Mouse (Mus musculus) c-Kit-positive CD71-positive TER-119-negative erythroid progenitor cells, embryonic 14.5 days (primary cell): ENCODE measurements around the gene Zbtb7b.
A peak's percentile ranks its signal among the peaks of the same experiment; 100 is the strongest.
"Not testable (repeated sequence)": the region's sequence is repeated elsewhere in the genome, so short reads cannot be mapped to it uniquely, and the experiment has no call there.

Source experiments
- DNase-seq: peaks from one replicate; pipeline ENCODE4 v3.0.0-alpha.2; 2013; ENCODE audit warnings: low read depth

Zbtb7b gene

DNA sequence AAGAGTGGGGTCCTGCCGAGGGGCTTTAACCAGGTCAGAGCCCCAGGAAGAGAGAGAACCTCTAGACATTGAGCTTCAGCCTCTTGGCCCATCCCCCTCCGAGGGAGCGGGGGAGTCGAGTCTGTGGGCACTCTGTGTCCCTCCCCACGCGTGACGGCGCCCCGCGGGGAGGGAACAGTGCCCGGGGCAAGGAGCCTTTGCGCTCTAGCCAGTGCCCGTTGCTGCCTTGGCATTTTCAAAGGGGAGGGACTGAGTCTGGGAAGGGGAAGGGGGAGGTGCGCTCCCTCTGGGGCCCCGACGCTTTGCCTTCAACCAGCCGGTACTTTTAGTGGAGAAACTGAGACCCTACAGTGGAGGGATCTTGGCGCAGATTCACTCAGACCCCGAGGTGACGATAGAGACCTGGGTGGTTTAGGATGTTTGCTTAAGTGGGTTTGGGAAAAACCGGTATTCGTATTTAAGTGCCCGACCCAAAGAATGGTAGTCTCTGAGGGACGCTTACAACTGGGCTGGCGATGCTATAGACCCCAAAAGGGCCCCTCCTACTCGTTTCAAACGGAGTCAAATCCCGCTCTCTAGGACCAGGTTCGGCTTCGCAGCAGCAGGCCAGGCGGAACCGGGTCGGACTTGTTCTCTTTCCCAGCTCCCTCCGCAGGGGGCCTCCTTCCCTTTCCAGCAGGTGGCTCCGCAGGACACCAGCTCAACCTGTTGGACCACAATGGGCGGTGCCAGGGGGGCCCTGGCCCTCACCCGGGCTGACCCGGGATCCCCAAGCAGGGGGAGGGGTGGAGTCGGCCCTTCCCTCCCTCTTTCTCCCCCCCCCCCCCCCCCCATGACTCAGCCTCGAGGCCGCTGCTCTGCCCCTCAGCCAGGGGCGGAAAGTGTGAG, at the start of gene Zbtb7b:
Gene Zbtb7b (minus strand): TSS at position 771 of the 888 bp plus-strand sequence.
- peak; percentile 54 for DNase-seq

DNA sequence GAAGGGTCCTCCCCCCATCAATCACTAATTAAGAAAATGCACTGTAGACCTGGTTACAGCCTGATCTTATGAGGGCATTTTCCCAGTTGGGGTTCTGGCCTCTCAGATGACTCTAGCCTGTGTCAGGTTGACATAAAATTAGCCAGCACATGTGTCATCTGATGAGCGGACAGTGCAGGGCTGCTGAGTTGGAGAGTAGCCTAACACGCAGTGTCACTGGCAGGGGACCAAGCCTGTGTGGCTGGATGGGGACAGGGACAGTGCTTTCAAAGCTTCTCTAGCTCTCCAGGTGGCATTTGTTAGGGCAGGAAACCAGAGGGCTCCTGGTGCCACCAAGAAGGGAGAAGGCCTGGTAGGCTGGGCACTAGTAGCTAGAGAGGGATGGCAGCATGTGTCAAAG, 46.1 kb upstream of the Zbtb7b start:
- no peak for DNase-seq

DNA sequence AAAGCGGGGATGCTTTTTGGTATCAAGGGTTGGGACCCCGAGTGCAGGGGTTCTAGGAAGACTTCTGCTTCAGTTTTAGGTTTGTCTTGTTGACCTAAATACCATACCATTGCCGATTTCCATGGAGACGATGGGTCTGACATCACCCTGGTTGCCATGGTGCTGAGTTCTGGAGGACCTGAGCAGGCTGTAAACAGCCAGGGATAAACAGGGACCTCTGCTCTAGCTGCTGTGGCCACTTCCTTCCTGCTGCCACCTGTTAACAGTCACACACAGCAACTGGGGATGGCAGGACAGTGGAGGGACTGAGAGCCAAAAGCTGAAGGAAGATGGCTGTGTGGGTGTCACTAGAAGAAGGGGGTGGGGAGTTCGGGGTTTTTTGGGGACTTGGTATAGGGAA, 42.7 kb upstream of the Zbtb7b start:
- DNase-seq = no peak

DNA sequence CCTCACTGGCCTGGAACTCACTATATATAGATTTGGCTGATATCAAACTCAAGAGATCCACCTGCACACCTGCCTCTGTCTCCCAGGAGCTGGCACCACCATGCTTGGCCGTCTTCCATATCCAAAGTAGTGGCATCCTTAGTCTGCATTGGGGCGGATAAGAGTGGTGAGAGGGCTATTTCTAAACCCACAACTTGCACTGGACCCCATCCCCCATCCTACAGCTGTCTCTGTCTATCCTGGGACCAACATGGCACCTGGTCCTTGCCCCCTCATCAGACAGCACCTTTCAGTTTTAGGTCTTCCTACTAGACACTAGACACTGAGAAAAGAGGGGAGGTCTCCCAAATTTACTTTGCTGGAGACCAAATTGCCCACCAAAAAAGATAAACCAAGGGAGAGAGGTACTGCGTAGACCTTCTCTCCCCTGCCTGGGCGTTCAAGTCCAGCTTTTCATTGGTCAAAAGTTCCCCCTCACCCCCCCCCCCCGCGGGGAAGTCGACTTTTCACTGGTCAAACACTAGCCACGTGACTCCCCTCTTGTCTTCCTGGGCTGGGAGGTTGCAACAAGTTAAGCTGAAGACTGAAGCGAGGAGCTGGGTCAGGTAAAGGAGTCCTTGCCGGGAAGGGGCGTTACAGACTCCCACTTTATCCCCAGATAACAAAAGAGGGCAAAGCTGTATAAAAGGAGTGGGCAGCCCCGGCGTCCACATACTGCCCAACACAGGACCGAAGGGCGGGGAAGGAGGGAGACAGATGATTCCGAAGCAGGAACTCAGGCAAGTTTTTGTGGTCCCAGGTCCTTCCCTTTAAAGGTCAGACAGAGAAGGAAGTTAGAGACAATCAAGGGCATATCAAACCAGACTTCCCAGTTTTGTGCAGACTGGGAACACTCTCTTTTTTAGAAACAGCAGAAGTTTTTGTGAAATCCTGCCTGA, 41.9 kb upstream of the Zbtb7b start, which contains the start of gene Pbxip1:
Gene Pbxip1 (plus strand): TSS at position 531 of the 938 bp plus-strand sequence.
- DNase-seq = no peak

DNA sequence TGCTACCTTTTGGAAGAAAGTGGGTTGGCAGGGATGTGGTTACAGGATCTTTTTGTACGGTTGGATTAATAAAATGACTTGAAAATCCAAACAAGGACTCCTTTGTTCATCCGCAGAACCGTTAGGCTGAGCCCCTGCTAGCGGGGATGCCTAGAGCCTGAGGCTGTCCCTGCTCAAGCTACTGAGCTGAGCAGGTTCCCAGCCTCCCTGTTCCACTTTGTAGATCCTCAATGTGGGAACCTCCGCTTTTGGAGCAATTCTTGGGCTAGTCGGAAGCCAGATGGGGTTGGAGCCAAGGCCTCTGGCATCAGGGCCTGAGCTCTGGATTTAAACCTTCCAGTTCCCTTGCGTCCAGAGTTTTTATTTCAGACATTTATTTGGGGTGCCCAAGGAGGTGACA, 40.5 kb upstream of the Zbtb7b start:
- DNase-seq = no peak

DNA sequence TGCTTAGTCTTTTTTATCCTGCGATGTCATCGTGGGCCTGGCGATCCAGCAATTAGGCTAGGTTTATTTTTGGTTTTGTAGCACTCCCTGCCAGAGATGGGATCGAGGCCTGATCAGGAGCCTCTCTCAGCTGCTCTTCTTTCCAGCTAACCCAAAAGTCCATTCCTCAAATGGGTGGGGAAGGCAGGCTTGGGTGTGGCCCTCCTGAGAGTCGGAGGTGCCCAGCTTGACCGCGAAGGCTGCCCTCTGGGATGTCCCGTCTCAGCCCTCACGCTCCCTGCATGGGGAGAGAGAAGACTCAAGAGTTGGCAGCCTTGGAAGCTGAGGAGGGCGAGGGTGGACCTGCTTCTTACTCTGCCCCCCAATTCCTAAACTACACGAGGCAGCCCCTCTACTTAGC, 40.0 kb upstream of the Zbtb7b start:
- DNase-seq = no peak

DNA sequence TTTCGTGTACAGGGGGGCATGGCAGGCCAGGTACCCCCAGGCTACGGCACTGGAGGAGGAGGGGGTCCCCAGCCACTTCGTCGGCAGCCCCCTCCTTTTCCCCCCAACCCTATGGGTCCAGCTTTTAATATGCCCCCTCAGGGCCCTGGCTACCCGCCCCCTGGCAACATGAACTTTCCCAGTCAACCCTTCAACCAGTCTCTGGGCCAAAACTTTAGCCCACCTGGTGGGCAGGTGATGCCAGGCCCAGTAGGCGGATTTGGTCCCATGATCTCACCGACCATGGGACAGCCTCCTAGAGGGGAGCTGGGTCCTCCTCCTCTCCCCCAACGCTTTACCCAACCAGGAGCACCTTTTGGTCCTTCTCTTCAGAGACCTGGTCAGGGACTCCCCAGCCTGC, 38.0 kb upstream of the Zbtb7b start:
- DNase-seq = no peak

DNA sequence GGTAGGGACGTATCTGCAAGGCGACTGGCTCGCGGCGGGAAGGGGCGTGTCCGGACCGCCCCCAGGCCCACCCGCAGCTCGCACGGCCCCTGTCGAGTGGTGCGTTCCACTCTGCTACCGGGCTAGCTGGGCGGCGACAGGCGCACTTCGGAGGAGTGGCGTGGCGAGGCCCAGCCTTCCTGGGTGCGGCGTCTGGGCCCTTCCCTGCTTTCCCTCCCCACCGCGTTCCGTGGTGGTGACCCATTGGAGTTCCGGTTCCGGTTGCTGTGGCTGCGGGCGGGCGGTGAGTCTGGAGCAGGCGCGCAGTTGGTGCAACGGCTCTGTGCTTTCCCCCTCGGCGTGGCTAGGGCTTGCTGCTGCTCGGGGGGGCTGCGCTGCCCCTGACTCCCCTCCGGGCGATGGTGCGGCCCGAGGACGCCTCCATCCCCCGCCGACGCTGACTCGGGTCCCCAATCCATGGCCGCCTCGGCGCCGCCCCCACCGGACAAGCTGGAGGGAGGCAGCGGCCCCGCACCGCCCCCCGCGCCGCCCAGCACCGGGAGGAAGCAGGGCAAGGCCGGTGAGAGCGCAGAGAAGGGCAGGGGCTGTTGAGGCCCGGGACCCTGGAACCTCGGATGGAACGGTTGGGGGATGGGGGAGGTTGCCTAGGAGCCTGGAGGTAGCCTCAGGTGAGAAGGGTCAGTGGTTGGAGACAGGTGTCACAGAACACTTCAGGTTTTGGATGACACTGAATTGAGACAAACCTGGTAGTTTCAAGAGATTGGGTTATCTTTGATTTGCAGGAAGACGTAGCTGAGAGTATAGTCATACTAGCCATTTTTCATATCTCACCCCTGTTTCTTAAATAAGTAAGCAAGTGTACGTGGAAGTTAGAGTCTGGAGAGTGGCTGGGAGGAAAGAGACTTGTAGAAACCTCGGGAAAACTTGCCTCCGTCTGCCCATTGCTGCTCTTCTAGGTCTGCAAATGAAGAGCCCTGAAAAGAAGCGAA, 35.9 kb upstream of the Zbtb7b start, which contains the start of gene Pygo2:
Gene Pygo2 (plus strand): TSS at position 44 of the 989 bp plus-strand sequence.
- DNase-seq = peak; percentile 88

DNA sequence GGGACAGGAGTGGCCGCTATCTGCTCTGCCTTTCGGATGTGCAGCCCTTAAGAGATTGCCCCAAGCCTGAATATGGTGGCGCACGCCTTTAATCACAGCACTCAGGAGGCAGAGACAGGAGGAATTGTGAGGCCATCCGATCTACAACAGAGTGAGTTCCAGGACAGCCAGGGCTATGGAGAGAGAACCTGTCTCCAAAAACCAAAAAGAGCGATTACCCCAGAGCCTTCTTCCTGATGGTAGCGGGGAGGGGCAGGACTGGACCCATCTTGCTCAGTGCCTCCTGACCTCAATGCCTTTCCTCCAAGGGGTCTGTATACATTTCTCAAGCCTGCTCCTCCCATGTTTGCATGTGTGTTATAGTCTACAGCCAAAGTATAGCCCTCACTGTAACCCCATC, 34.4 kb upstream of the Zbtb7b start:
- not testable (repeated sequence) for DNase-seq

DNA sequence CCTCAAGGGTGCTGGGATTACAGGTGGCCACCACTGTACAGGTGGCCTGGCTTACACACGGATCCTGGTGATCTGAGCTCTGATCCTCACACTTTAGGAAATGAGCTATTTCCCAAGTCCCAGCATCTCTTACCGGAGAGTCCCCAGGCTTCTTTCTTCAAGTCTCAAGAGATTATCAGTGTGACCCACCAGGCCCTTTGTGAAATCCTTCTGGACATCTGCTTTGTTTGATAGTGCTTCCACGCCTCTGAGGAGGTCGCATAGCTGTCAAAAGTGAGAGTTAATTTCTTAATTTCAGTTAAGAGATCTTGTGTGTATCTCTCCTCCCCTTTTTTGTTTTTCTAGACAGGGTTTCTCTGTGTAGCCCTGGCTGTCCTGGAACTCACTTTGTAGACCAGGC, 31.3 kb upstream of the Zbtb7b start:
- peak; percentile 88 for DNase-seq

DNA sequence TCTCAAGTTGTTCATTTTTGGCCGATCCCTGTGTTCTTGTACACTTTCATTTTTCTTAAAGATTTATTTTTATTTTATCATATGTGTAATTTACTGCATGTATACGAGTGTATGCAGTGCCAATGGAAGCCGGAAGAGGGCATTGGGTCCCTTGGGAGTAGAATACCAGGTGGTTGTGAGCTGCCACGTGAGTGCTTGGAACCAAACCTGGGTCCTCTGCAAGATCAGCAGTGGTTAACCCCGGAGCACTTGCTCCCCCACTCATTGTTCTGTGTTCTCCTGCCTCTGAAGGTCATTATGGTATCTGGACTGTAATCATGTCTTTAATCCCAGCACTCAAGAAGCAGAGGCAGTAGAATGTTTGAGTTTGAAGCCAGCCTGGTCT, 30.6 kb upstream of the Zbtb7b start:
- no peak for DNase-seq

DNA sequence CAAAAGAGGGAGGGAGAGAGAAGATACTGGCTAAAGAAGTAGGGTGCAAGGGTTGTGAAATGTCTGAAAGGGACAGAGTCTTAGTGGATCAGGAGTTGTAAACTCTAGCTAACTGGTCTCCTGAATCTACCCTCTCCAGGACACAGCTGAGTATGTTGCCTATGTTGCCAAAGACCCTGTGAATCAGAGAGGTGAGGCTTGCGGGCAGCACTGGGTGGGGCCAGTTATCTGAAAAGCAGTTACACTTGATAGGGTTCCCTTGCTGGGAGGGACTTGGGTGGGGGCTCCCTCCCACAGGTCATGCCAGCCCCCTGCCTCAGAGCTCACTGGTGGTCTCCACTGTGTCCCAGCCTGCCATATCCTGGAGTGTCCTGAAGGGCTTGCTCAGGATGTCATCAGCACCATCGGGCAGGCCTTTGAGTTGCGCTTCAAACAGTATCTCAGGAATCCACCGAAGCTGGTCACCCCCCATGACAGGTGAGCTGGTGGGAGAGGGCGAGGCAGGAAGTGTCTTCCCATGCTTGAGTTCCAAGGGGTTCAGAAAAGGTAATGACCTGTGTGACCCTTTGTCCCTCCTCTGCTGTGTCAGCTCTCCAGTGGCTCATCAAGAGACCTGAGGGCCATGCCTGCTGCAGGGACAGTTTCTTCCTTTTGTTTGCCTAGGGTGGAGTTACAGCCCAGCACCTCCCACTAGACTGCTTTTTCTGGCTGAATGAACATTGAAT, 30.0 kb upstream of the Zbtb7b start:
- no peak for DNase-seq

DNA sequence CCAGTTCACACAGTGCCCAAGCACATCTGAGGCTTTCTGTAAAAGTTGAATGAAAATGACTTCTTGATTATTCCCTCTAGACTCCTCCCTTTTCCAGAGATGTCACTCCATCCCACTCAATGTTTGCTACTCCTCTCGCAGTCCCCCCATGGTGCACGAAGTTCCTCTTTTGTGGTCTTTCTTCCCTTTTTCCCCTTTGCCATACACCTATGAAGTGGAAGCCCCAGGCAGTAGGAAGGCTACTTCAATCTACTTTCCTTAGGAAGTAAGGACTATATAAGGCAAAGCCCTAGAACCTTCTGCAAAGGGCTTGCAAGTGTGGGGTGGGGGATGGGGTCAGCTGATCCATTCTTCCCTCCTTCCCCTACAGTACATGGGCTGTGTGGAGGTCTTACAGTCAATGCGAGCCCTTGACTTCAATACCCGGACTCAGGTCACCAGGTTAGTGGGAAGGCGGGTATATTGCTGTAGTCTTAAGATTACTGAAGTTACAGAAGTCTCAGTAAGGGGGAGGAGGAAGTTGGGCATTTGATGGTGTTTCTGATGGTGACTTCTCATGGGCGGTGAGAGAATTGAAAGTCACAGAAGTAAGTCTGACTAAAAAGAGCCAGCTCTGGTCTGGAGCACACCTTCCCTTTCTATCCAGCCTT, 28.1 kb upstream of the Zbtb7b start:
- no peak for DNase-seq

DNA sequence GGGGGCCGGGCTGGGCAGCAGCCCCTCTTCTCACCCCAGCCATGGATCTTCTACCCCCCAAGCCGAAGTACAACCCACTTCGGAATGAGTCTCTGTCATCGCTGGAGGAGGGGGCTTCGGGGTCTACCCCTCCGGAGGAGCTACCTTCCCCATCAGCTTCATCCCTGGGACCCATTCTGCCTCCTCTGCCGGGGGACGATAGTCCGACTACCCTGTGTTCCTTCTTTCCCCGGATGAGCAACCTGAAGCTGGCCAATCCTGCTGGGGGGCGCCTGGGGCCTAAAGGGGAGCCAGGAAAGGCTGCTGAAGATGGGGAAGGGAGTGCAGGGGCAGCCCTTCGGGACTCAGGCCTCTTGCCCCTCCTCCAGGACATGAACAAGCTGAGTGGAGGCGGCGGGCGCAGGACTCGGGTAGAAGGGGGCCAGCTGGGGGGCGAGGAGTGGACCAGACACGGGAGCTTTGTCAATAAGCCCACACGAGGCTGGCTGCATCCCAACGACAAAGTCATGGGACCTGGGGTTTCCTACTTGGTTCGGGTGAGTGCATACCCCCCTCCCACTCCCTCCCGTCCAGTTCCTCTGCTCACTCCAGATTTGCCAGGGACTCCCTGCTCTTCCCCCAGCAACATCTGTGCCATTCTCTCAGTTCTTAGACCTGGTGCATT, 27.4 kb upstream of the Zbtb7b start:
- DNase-seq = no peak

DNA sequence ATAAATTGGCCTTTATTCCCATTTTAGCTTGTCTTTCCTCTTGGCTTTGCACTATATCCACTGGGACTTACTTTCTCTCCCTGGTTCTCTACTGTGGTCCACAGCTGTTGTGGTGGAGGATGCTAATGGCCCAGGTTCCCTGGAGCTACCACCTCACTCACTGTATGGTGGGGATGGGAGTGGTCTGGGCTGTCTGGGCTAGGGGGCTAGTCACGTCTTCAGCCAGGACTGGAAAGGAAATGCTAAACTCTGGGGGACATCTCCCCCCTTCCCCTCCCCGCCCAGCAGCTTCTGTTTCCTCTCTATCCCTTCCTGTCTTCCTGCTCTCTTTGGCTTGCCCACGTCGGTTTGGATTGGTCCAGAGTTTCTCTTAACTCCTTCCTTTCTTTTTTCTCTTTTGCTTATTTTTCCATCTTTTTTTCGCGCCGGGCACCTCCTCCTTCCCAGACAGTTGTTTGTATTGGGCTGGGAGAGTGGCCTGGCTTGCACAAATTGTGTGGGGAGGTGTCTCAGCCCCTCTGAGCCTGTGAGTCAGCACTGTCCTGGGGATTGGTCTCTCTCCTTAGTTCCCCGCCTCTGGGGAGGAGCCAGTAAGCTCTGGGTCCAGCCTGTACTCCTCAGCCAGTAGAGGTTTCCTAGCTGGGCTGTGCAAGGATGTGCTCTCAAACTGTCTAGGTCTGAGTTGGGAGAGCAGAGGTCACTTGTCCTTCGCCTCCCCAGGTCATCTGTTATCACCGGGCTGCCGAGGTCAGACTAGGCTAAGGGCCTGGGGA, 26.6 kb upstream of the Zbtb7b start:
- DNase-seq = peak; percentile 78

DNA sequence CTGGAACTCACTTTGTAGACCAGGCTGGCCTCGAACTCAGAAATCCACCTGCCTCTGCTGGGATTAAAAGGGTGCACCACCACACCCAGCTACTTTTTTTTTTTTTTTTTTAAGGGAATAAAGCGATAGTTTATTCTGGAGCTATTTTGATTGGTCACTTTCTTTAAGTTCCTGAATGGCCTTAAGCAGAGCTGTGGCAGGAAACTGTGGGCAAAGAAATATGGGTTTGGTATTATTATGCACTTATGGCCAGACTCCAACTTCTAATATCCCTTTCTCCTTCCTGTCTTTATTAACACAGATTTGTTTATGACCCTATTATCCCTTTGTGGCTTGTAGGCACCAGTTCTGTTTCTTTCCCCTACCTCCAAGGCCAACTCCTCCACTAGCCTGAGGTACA, 25.8 kb upstream of the Zbtb7b start:
- DNase-seq = no peak

DNA sequence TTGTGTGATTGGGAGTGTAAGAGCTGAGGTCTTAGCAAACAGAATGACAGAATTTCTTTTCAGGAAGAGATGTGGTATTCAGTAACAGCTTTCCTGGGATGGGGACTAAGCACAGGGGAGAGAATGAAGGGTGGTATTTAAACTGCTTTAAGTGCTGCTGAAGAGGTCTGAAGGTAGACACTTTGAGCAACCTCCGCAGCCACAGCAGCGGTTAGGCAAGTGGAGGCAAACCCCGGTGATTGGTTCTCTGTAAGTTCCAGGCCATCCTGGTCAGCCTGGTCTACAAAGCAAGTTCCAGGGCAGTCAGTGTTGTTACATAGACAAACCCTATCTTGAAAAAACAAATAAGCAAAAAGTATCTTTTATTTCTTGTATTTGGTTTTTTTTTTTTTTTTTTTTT, 25.4 kb upstream of the Zbtb7b start:
- no peak for DNase-seq

DNA sequence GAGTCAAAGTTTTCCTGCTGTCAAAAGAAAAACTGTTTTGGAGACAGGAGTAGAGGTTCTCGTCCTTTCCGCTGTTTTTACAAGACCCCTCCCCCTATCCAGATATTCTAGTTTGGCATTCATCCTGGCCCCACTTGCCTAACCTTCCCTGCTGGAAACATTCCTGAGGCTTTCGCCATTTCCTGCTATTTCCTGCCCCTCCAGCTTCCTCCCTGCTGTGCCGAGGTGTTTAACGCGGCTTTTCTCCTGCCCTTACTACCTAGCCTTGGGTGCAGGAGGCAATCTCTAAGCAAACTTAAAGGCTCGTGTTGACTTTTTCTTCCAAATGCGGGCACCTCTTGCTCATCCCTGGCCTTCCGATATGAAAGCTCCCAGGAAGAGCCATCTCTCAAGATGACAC, 25.0 kb upstream of the Zbtb7b start:
- no peak for DNase-seq

DNA sequence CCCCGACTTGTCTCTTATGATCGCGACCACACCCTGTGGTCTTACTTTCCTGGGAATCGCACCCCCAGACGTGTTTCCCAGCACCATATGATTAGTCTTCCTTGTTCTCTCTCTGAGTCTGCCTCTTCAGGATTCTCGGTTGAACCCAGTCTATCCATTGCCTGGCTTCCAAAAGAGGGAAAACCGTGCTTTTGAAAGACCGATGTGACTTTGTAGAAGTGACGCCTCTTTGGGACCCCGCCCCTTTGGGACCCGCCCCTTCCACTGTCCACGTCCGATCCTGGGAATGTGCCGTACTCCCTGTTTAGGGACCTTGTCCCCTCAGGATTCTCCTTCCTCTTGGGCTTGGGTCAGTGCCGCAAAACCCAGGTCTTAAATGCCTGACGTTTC, 24.3 kb upstream of the Zbtb7b start:
- DNase-seq = no peak
